Mouse (Mus musculus) G1E-ER4 (cell line): ENCODE results near the gene Rftn2. TPM values are rescaled to one million over a fixed set of nuclear protein-coding genes. Genes with fewer than 3 reads are reported as not detected.

ENCODE experiments used
- GATA1 ChIP-seq: IDR thresholded peaks from one replicate; pipeline ENCODE4 v1.8.0; 2012; ENCODE audit warnings: low read length, inconsistent platforms
- polyA plus RNA-seq: library from polyadenylated mRNA; stranded (reverse); fragments of >175 nt; gene quantifications from 2 replicates; pipeline ENCODE4 v1.2.3, GENCODE M21; 2012

The Rftn2 gene
- polyA plus RNA-seq, 1 experiment: not detected

DNA sequence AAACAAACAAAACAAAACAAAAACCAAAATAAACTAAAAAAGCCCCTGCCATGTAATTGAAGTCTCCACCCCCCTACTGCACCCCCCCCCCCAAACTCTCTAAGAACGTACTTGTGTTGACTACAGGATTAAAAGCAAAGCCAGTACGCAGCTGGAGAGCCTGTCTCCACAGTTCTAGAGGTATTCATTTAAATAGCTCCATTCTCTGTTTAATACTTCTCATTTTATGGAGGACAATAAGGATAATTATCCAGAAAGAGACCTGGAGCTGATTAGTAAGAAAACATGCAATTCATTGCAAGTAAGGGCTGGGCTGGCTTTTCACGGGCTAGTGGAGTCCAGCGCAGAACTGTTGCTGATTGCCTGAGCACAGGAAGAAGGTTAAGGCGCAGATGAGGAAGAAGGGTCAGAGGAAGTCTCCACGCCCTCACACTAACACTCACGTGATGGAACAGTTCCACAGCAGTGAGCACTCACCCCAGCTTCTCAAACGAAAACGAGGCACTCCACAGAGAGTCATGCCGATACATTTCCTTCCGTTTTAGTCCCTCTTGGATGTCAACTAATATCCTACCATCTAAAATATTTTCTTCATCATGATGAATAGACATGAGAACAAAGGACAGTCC is 11.3 kb downstream of the Rftn2 start:
- TF ChIP-seq GATA1: no peak

GRCm38 (mm10) chr1:55213936-55214335 is 12.6 kb downstream of the Rftn2 start:
- TF ChIP-seq GATA1: no peak

- TF ChIP-seq GATA1: no peak
Observed at GRCm38 (mm10) chr1:55213475-55213874, 13.1 kb downstream of the Rftn2 start.

- no peak for TF ChIP-seq GATA1
Observed at GRCm38 (mm10) chr1:55212771-55213170, 13.8 kb downstream of the Rftn2 start.

DNA sequence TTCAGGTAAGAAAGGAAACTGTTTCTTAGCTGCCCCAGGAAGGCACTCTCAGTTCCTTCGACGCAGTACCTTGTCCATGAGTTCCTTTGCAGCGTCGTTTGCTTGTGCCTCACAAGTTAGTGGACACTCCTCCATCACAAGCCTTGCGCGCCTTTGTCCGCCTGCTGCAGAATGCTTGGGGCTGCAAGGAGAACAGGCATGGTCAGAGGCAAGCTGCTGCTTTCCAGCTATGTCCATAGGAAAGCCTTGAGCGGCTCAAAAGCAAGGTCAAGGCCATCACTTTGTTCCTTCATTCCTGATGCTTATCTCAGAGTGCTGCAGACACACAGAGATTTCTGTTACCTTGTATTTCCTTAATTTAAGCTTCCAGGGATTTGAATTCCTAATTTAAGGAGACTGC is 15.5 kb downstream of the Rftn2 start:
- no peak for TF ChIP-seq GATA1

GRCm38 (mm10) chr1:55210202-55210965 is 16.2 kb downstream of the Rftn2 start:
- no peak for TF ChIP-seq GATA1

GRCm38 (mm10) chr1:55208500-55209140 is 18.0 kb downstream of the Rftn2 start:
- no peak for TF ChIP-seq GATA1

GRCm38 (mm10) chr1:55207561-55207960 is 19.0 kb downstream of the Rftn2 start:
- TF ChIP-seq GATA1: no peak

DNA sequence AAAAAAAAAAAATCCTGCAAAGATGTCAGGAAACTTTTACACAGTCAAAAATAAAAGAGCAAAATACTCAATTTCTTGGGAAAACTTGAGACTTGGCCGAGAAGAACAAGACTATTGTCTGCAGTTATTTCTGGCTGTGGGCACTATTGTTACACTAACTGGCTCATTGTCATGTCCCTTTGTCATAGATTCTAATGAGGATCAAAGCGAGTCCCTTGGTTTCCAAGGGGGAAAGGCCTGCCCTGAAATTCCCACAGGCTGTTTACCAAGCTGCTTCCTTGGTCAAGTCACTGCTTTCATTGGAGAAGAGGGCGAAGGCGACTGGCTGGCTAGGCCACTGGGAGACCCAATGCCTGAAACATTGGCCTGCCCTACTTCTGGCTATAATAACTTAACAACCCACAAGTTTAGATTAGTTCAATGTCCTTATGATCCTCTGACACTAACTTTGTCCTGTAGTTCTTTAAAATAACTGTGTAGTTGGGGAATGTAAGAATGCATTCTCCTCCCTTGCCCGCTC is 20.7 kb downstream of the Rftn2 start:
- TF ChIP-seq GATA1: no peak

DNA sequence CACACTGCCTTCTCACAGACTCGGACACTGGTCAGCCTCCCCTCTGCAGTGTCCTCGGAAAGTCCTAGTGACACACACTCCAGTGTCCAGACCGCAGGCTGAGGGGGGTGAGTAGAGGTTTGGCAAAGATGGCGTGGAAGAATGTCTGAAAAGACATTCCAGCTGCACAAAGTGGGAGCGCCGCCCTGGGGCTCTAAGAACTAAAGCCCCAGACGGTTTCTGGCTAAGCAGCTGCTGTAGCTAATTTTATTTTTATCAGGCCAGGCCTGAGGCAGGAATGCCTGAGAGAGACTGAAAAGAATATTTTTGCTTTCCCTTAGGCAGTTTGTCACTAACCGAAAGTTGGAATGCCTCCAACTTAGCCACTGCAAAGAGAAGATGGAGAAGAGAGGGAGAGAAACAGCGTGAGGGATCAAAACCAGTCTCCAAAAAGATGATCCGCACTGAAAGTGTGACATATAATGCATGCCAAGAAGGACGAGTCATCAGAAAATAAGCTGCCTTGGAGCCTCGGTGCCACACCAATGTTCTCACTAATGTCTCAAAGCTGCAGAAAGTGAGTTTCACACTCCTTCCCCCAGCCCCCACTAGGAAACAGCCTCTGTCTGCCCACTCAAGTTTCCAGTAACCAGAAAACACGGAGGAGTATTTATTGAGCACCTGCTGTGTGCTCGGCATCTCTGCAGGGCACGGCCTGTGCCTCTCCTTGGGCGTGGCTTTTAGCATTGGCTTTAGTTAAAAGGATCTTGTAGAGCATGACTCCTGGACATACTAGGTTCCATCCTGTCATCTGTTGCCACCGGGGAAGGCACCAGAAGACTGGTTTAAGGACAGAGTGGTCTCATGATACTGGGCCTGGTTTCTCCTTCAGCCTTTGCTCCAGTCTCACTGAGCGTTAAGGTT is 24.5 kb downstream of the Rftn2 start:
- TF ChIP-seq GATA1: no peak

DNA sequence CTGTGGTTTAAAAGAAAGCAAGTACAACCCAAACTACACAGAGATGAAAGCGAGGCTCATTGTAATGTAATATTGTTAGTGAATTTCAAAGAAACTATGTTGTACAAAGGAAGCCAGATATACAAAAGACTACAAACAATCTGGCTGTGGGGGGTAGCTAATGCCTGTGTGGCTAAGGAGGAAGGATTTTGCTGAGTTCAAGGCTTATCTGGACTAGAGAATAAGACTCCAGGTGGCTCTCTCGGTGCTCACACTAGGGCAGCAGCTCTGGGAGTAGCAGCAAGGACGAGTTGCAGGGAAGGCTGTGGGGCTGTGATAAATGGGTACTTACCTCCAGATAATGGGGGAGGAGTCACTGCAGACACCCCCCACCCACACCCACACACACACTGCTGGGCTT is 27.9 kb downstream of the Rftn2 start:
- no peak for TF ChIP-seq GATA1

- no peak for TF ChIP-seq GATA1
Observed at GRCm38 (mm10) chr1:55196327-55197003, 30.1 kb downstream of the Rftn2 start.

GRCm38 (mm10) chr1:55195021-55195420 is 31.6 kb downstream of the Rftn2 start:
- no peak for TF ChIP-seq GATA1

GRCm38 (mm10) chr1:55194064-55194915 is 32.3 kb downstream of the Rftn2 start:
- TF ChIP-seq GATA1: no peak

GRCm38 (mm10) chr1:55193316-55193715 is 33.3 kb downstream of the Rftn2 start:
- no peak for TF ChIP-seq GATA1
